Mouse (Mus musculus): ENCODE measurements around the gene Pdhb. TPM values are rescaled to one million over a fixed set of nuclear protein-coding genes. Genes with fewer than 3 reads are reported as not detected.

Gene Pdhb
- polyA plus RNA-seq (2017; shearing (Covaris generic)) = 100 to 1,000 TPM; 139 to 163 TPM

GRCm38 (mm10) chr14:8172507-8173410 is at the start of gene Pdhb:
Gene Pdhb, minus strand, starts transcription at chr14:8173025.
- peak; percentile 94 for ATAC-seq

GRCm38 (mm10) chr14:8222561-8222960 is 49.7 kb upstream of the Pdhb start:
- ATAC-seq = no peak

GRCm38 (mm10) chr14:8220912-8221311 is 48.1 kb upstream of the Pdhb start:
- no peak for ATAC-seq

GRCm38 (mm10) chr14:8220306-8220705 is 47.5 kb upstream of the Pdhb start:
- ATAC-seq = no peak

GRCm38 (mm10) chr14:8219876-8220275 is 47.1 kb upstream of the Pdhb start:
- ATAC-seq = no peak

GRCm38 (mm10) chr14:8218730-8219380 is 46.0 kb upstream of the Pdhb start:
- no peak for ATAC-seq

- ATAC-seq = no peak
Observed at GRCm38 (mm10) chr14:8218238-8218637, 45.4 kb upstream of the Pdhb start.

- ATAC-seq = no peak
Observed at GRCm38 (mm10) chr14:8216100-8216499, 43.3 kb upstream of the Pdhb start.

GRCm38 (mm10) chr14:8215208-8215778 is 42.5 kb upstream of the Pdhb start:
- ATAC-seq = no peak

GRCm38 (mm10) chr14:8214299-8215207 is 41.7 kb upstream of the Pdhb start:
- ATAC-seq = peak; percentile 49

GRCm38 (mm10) chr14:8213803-8214224 is 41.0 kb upstream of the Pdhb start, which contains the start of gene Kctd6:
Gene Kctd6, plus strand, starts transcription at chr14:8214140.
- ATAC-seq = peak; percentile 91

GRCm38 (mm10) chr14:8212996-8213395 is 40.2 kb upstream of the Pdhb start:
- ATAC-seq = no peak

- ATAC-seq = no peak
Observed at GRCm38 (mm10) chr14:8209896-8210295, 37.1 kb upstream of the Pdhb start.

- ATAC-seq = no peak
Observed at GRCm38 (mm10) chr14:8208876-8209275, 36.1 kb upstream of the Pdhb start.

GRCm38 (mm10) chr14:8207543-8207942 is 34.7 kb upstream of the Pdhb start:
- no peak for ATAC-seq

- no peak for ATAC-seq
Observed at GRCm38 (mm10) chr14:8207105-8207504, 34.3 kb upstream of the Pdhb start.

- ATAC-seq = no peak
Observed at GRCm38 (mm10) chr14:8206179-8206910, 33.5 kb upstream of the Pdhb start.

- ATAC-seq = no peak
Observed at GRCm38 (mm10) chr14:8201715-8202114, 28.9 kb upstream of the Pdhb start.

GRCm38 (mm10) chr14:8200769-8201168 is 27.9 kb upstream of the Pdhb start:
- no peak for ATAC-seq

GRCm38 (mm10) chr14:8192727-8193126 is 19.9 kb upstream of the Pdhb start:
- no peak for ATAC-seq

GRCm38 (mm10) chr14:8191331-8191965 is 18.6 kb upstream of the Pdhb start:
- ATAC-seq = no peak
